Mouse (Mus musculus) spleen, adult 10 weeks (tissue): ENCODE results near the gene Krt222. TPM values are rescaled to one million over a fixed set of nuclear protein-coding genes. Genes with fewer than 3 reads are reported as not detected.

ENCODE experiments used
- polyA plus RNA-seq: library from polyadenylated mRNA; stranded (reverse); fragments of 350-450 nt; fragmentation: Illumina TruSeq; extraction: RNeasy Lipid Tissue Mini Kit (QIAGEN cat#74804); gene quantifications from one replicate; pipeline ENCODE4 v1.2.3, GENCODE M21; 2015; ENCODE audit warnings: low replicate concordance; ENCODE audit not compliant: insufficient read depth

Gene Krt222
- 4.5 TPM for polyA plus RNA-seq

GRCm38 (mm10) chr11:99243820-99244374 is at the start of gene Krt222:
Krt222 (minus strand) TSS chr11:99244085.

DNA sequence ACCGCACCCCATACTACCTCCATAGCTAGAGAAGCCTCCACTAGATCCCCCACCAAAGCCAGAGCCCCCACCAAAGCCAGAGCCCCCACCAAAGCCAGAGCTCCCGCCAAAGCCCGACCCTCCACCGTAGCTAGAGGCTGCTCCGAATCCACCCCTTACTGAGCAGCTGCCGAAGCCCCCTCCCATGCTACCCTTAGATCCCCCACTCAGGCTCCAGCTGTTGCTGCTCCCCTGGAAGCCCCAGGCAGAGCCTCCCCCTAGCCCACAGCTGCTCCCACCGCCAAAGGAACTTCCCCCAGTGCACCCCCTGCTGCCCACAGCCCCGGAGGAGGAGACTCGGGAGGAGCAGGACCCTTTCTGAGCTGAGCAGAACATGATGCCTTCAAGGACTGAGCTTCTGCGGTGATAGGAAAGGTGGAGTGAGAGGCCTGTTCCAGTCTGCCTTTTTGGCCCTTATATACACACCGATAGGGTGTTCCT is 41.0 kb upstream of the Krt222 start, which contains the start of gene Krt24:
Gene Krt24, minus strand, starts transcription at position 430 of the 480 bp plus-strand sequence.

GRCm38 (mm10) chr11:99230261-99231048 is 13.4 kb downstream of the Krt222 start, which contains the start of gene Smarce1:
Smarce1 (minus strand) TSS chr11:99231017.

Other genes starting within 250 kb of the Krt222 start
- gene Top2a, start 219.9 kb downstream of the Krt222 start, polyA plus RNA-seq, result 72.4 TPM
- gene Igfbp4, start 202.8 kb downstream of the Krt222 start, polyA plus RNA-seq, result 75.3 TPM
- gene Tns4, start 154.8 kb downstream of the Krt222 start, polyA plus RNA-seq, result 0.44 TPM
- 86.0 TPM for gene Ccr7, start 89.0 kb downstream of the Krt222 start, polyA plus RNA-seq
- 150 TPM for gene Smarce1, start 13.1 kb downstream of the Krt222 start, polyA plus RNA-seq
- gene Krt24, start 41.2 kb upstream of the Krt222 start, polyA plus RNA-seq, result not detected
- gene Krt25, start 78.9 kb upstream of the Krt222 start, polyA plus RNA-seq, result not detected
- gene Krt26, start 93.9 kb upstream of the Krt222 start, polyA plus RNA-seq, result not detected
- gene Krt27, start 107.0 kb upstream of the Krt222 start, polyA plus RNA-seq, result not detected
- not detected for gene Krt28, start 130.8 kb upstream of the Krt222 start, polyA plus RNA-seq
- gene Krt10, start 145.3 kb upstream of the Krt222 start, polyA plus RNA-seq, result 6.0 TPM
- gene Krt12, start 178.2 kb upstream of the Krt222 start, polyA plus RNA-seq, result not detected
- gene Krt20, start 194.1 kb upstream of the Krt222 start, polyA plus RNA-seq, result 1.9 TPM
- gene Krt23, start 249.1 kb upstream of the Krt222 start, polyA plus RNA-seq, result not detected